Mouse (Mus musculus) forebrain, postnatal 0 days (tissue): ENCODE measurements at regions not wholly inside any gene's neighbourhood (a gene's known extent, or its start where the extent isn't known, plus 50 kb on each side); places are given as distances from the start of the nearest gene placed in this dataset.

Source experiments
- ATAC-seq: fragments of 200-750 bp; cut with Nextera tagmentation; 2 replicates; pipeline ENCODE4 v1.8.0; 2017; ENCODE audit warnings: mild to moderate bottlenecking, moderate library complexity
- DNase-seq: peaks from one replicate; pipeline ENCODE4 v3.0.0-alpha.2; 2015
- H3K27ac ChIP-seq: fragments of 300-500 bp; sonication (generic); 2 replicates; pipeline ENCODE4 v1.5.1; 2014; ENCODE audit warnings: low read depth, mild to moderate bottlenecking, antibody characterized with exemption, low read length, moderate library complexity, mixed read lengths
- H3K27me3 ChIP-seq: fragments of 300-500 bp; sonication (generic); 2 replicates; pipeline ENCODE4 v1.6.1; 2014; ENCODE audit warnings: mild to moderate bottlenecking, low read length, mixed read lengths; ENCODE audit not compliant: insufficient read depth
- H3K36me3 ChIP-seq: fragments of 300-500 bp; sonication (generic); 2 replicates; pipeline ENCODE4 v1.6.1; 2014; ENCODE audit warnings: mild to moderate bottlenecking, moderate library complexity; ENCODE audit not compliant: insufficient read depth
- H3K4me1 ChIP-seq: fragments of 300-500 bp; sonication (generic); 2 replicates; pipeline ENCODE4 v1.6.1; 2014; ENCODE audit warnings: antibody characterized with exemption; ENCODE audit not compliant: insufficient read depth
- H3K4me2 ChIP-seq: fragments of 300-500 bp; sonication (generic); 2 replicates; pipeline ENCODE4 v1.6.1; 2014; ENCODE audit warnings: low read depth, mild to moderate bottlenecking, moderate library complexity
- H3K4me3 ChIP-seq: fragments of 300-500 bp; sonication (generic); 2 replicates; pipeline ENCODE4 v1.5.1; 2014; ENCODE audit warnings: low read depth, low read length, mixed read lengths
- H3K9ac ChIP-seq: fragments of 300-500 bp; sonication (generic); 2 replicates; pipeline ENCODE4 v1.6.1; 2014; ENCODE audit warnings: mild to moderate bottlenecking
- H3K9me3 ChIP-seq: fragments of 300-500 bp; sonication (generic); 2 replicates; pipeline ENCODE4 v1.6.1; 2016; ENCODE audit warnings: low read length
- CTCF ChIP-seq: sonication (generic); IDR thresholded peaks from 2 replicates; pipeline ENCODE4 v1.5.1; 2016; ENCODE audit warnings: antibody characterized with exemption, control low read depth, low read depth
- WGBS: fragments of 180-500 bp; shearing (Covaris S2); extraction: QIAGEN DNeasy Blood & Tissue Kit; methylation state at CpG from one replicate; pipeline ENCODE4 v1.1.7; 2014; 5-methylcytosine and 5-hydroxymethylcytosine counted together

DNA sequence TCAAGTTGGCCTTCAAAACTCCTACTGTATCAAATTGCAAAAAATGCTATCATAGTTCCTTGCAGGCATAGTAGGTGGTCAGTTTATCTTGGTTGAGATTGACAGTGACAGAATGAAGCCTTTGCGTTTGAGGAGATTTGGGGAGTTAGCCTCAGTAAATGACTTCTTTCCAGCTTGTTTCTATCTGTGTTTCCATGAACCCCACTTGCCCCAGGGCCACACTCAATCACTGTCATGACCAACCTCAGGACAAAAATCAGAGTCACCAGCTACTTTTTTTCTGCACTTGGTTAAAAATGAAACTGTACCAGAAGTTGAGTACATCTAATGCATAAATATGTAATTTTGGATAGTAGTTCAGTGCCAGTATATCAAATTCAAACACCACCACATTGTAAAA is 287.7 kb upstream of the Arid1b start:
- TF ChIP-seq CTCF: no peak

DNA sequence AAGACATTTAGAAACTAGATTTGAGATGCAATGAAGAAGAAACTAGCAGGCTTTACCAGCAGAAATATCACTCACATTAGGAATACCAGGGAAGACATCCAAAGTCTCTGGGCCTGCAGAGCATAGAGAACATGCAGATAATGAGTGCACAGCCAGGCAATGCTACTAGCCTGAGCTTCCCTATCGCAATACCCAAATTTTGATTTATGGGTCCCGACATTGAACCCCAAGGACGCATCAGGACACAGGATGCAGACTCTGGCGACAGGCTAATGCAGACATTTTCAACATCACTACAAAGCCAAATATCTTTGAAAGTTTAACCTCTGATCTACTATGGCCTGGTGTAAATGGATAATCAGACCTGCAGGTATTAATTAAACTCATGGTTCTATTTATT is 273.1 kb upstream of the Arid1b start:
- WGBS: 96% methylated on average over 4 of the region's 4 CpGs
- no peak overlapping the region for H3K9ac ChIP-seq
- no peak overlapping the region for H3K27ac ChIP-seq
- no peak for TF ChIP-seq CTCF
- no peaks in the 10 kb centered on the region for H3K27me3 ChIP-seq
- H3K4me2 ChIP-seq: no peak overlapping the region
- H3K4me1 ChIP-seq: no peaks in the 10 kb centered on the region
- no peak for ATAC-seq
- H3K4me3 ChIP-seq: no peak overlapping the region
- no peaks in the 10 kb centered on the region for H3K9me3 ChIP-seq
- no peaks in the 10 kb centered on the region for H3K36me3 ChIP-seq
- no peak for DNase-seq

More for the DNA sequence above, 287.7 kb upstream of the Arid1b start:
- H3K27me3 ChIP-seq: no peaks in the 10 kb centered on the region
- H3K27ac ChIP-seq: no peak overlapping the region
- H3K9ac ChIP-seq: no peak overlapping the region
- DNase-seq: no peak
- H3K4me2 ChIP-seq: no peak overlapping the region
- no peaks in the 10 kb centered on the region for H3K9me3 ChIP-seq
- no peak for ATAC-seq
- H3K36me3 ChIP-seq: no peaks in the 10 kb centered on the region
- no peaks in the 10 kb centered on the region for H3K4me1 ChIP-seq
- no peak overlapping the region for H3K4me3 ChIP-seq
- 98% methylated on average over 1 of the region's 1 CpGs for WGBS

DNA sequence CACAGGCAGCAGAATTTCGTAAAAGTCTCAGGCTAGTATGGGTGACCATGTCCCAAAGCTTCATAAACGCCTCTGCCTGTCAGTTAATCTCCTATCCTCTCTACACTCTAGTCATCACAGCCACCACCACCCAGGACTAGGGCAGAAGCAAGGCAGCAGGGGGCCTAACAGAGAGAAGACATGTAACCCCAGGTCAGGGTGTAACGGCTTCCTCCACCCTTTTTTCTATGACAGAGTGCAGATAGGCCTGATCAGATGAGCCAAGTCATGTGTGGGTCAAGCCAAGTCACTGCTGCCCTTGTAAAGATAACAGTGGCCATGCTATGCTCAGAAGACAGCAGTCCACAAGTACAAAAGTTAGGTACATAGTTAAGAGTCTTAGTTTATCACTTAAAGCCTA is 270.1 kb upstream of the Arid1b start:
- ATAC-seq: no peak
- no peak overlapping the region for H3K4me3 ChIP-seq
- 88% methylated on average over 3 of the region's 3 CpGs for WGBS
- no peak for TF ChIP-seq CTCF
- no peak overlapping the region for H3K4me2 ChIP-seq
- no peak overlapping the region for H3K9ac ChIP-seq
- H3K9me3 ChIP-seq: no peaks in the 10 kb centered on the region
- no peak overlapping the region for H3K27ac ChIP-seq
- H3K36me3 ChIP-seq: no peaks in the 10 kb centered on the region
- DNase-seq: no peak
- no peaks in the 10 kb centered on the region for H3K27me3 ChIP-seq
- no peaks in the 10 kb centered on the region for H3K4me1 ChIP-seq

DNA sequence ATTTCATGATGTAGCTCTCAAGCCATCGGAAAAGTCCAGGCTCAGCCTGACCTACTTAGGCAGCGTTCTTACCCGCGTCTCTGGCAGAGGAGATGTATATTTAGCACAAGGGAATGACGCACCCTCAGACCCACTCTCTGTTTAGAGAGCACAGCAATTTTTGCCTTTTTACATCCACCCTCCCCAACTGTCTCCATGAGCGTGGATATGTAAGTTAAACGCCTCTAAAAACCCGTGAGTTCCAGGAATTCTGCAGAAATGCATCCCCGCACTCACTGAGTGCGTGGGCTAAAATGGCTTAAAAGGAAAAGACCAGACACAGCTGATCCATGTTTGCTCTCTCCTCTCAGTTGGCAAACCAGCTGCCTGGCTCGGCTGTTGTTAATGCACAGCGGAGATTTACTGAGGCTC is 267.8 kb upstream of the Arid1b start:
- Histone ChIP-seq H3K27ac (no peak overlapping the region), H3K36me3 (no peaks in the 10 kb centered on the region), H3K4me1 (no peaks in the 10 kb centered on the region), H3K4me3 (no peak overlapping the region), H3K27me3 (no peaks in the 10 kb centered on the region), H3K9ac (no peak overlapping the region), H3K4me2 (0 out of 2 replicates have a peak overlapping the region, but pooled peaks have one; percentile 2), H3K9me3 (no peaks in the 10 kb centered on the region)
- ATAC-seq (peak; percentile 73), DNase-seq (peak; percentile 46)
- 57% methylated on average over 12 of the region's 12 CpGs for WGBS
- TF ChIP-seq CTCF: no peak

DNA sequence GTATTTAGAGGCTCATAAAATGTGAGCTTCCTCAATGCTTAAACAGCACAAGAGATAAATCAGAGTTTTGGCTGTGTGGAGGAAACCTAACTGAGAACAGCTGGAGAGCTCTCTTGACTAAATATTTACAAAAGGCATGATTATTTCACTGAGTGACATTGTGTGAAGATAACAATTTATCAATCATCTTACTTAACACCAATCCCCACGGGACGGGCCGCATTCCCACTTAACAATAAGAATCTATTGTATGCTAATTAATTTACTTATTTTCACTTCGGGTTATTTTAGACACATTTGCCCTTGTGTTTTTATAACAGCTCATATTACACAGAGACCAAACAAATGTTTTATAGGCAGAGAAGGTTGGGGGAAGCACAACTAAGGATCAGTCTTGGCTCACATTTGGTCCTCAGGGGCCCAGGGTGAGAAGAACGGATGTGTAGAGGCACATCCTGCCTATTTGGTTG is 259.7 kb upstream of the Arid1b start:
- ATAC-seq: no peak
- H3K9me3 ChIP-seq: no peaks in the 10 kb centered on the region
- no peak overlapping the region for H3K9ac ChIP-seq
- TF ChIP-seq CTCF: no peak
- H3K27me3 ChIP-seq: no peaks in the 10 kb centered on the region
- H3K4me1 ChIP-seq: no peaks in the 10 kb centered on the region
- 74% methylated on average over 5 of the region's 5 CpGs for WGBS
- H3K27ac ChIP-seq: no peak overlapping the region
- DNase-seq: no peak
- H3K4me2 ChIP-seq: no peak overlapping the region
- H3K4me3 ChIP-seq: no peak overlapping the region
- H3K36me3 ChIP-seq: no peaks in the 10 kb centered on the region

DNA sequence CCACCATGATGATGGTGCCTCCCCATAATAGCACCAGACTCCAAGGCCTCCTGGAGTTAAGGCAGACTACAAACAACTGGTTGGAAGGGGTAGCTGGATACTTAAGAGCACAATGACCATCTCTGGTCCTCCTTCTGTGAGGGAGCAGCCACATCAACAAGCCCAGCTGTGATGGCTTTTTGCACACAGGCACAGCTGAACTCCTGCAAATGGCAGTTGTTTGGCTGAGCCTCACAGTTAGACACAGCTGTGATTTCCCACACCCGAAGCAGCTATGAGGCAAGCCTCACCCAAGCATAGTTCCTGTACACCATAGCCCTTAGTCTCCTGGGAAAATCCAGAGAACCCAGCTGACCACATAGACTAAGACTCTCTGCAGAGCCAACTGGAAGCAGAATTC is 258.9 kb upstream of the Arid1b start:
- Histone ChIP-seq H3K36me3 (no peaks in the 10 kb centered on the region), H3K4me2 (no peak overlapping the region), H3K9ac (no peak overlapping the region), H3K9me3 (no peaks in the 10 kb centered on the region), H3K27ac (no peak overlapping the region), H3K4me1 (no peaks in the 10 kb centered on the region), H3K4me3 (no peak overlapping the region), H3K27me3 (no peaks in the 10 kb centered on the region)
- no peak for TF ChIP-seq CTCF
- ATAC-seq (no peak), DNase-seq (no peak)
- 68% methylated on average over 1 of the region's 1 CpGs for WGBS

DNA sequence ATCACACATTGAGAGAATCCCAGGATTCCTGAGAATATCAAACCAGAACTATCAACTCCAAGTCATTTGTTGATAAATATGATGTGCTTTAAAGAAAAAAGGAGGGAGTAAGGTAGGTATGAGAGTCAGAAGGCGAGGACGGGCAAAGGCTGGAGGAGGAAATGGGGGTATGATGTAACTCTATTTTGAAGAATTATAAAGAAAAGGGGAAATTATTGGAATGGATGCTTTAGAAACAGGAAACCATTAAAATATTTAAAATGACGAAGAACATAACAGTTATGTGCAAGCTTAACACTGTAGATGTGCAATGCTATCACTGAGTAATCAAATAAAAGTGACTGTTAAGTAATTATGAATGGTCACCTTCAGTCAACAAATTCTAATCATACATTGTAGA is 257.4 kb upstream of the Arid1b start:
- WGBS: 90% methylated on average over 3 of the region's 3 CpGs
- Histone ChIP-seq H3K4me2 (no peak overlapping the region), H3K27ac (no peak overlapping the region), H3K9ac (no peak overlapping the region), H3K4me1 (no peaks in the 10 kb centered on the region), H3K4me3 (no peak overlapping the region), H3K36me3 (no peaks in the 10 kb centered on the region), H3K9me3 (no peaks in the 10 kb centered on the region), H3K27me3 (no peaks in the 10 kb centered on the region)
- no peak for DNase-seq
- no peak for TF ChIP-seq CTCF
- ATAC-seq: no peak
